Mouse (Mus musculus) splenic B cell, adult 2 months (primary cell): Measurements from ENCODE around the gene Plxdc1.

Experiments used
- DNase-seq: peaks from one replicate; pipeline ENCODE4 v3.0.0-alpha.2; 2011; ENCODE audit warnings: low read depth, low spot score
- H3K27me3 ChIP-seq: 2 replicates; pipeline ENCODE4 v1.6.1; 2012; ENCODE audit warnings: mild to moderate bottlenecking, low read length, moderate library complexity, mixed read lengths; ENCODE audit not compliant: control insufficient read depth, poor library complexity, insufficient read depth, severe bottlenecking
- H3K36me3 ChIP-seq: 2 replicates; pipeline ENCODE4 v1.6.1; 2012; ENCODE audit warnings: mild to moderate bottlenecking, low read length, moderate library complexity, mixed read lengths; ENCODE audit not compliant: control insufficient read depth, poor library complexity, insufficient read depth, severe bottlenecking

Plxdc1 gene

GRCm38 (mm10) chr11:97986738-97987465 is 658 bp upstream of the Plxdc1 start:
- no peak for DNase-seq
- Histone ChIP-seq H3K36me3 (peaks cover 4% of the 10 kb centered on the region), H3K27me3 (no peaks in the 10 kb centered on the region)

GRCm38 (mm10) chr11:97983983-97984382 is 2.3 kb downstream of the Plxdc1 start:
- H3K36me3 ChIP-seq = no peaks in the 10 kb centered on the region
- DNase-seq = no peak

GRCm38 (mm10) chr11:97983506-97983905 is 2.7 kb downstream of the Plxdc1 start:
- DNase-seq = no peak
- Histone ChIP-seq H3K27me3 (no peaks in the 10 kb centered on the region), H3K36me3 (no peaks in the 10 kb centered on the region)

More at GRCm38 (mm10) chr11:97983983-97984382, 2.3 kb downstream of the Plxdc1 start:
- no peaks in the 10 kb centered on the region for H3K27me3 ChIP-seq

- DNase-seq = no peak
- no peaks in the 10 kb centered on the region for H3K27me3 ChIP-seq
These were observed 3.5 kb downstream of the Plxdc1 start for GRCm38 (mm10) chr11:97982721-97983120.

GRCm38 (mm10) chr11:97980531-97980966 is 5.7 kb downstream of the Plxdc1 start:
- no peaks in the 10 kb centered on the region for H3K27me3 ChIP-seq
- no peak for DNase-seq
- no peaks in the 10 kb centered on the region for H3K36me3 ChIP-seq

More at GRCm38 (mm10) chr11:97982721-97983120, 3.5 kb downstream of the Plxdc1 start:
- H3K36me3 ChIP-seq = no peaks in the 10 kb centered on the region

- no peak for DNase-seq
- no peaks in the 10 kb centered on the region for H3K36me3 ChIP-seq
These were observed 6.3 kb downstream of the Plxdc1 start for GRCm38 (mm10) chr11:97979824-97980495.

GRCm38 (mm10) chr11:97978392-97978791 is 7.9 kb downstream of the Plxdc1 start:
- DNase-seq = no peak

More at GRCm38 (mm10) chr11:97979824-97980495, 6.3 kb downstream of the Plxdc1 start:
- H3K27me3 ChIP-seq = no peaks in the 10 kb centered on the region

GRCm38 (mm10) chr11:97977797-97978196 is 8.4 kb downstream of the Plxdc1 start:
- DNase-seq = no peak
- no peaks in the 10 kb centered on the region for H3K36me3 ChIP-seq
- no peaks in the 10 kb centered on the region for H3K27me3 ChIP-seq

More at GRCm38 (mm10) chr11:97978392-97978791, 7.9 kb downstream of the Plxdc1 start:
- Histone ChIP-seq H3K27me3 (no peaks in the 10 kb centered on the region), H3K36me3 (no peaks in the 10 kb centered on the region)

- no peak for DNase-seq
- H3K36me3 ChIP-seq = no peaks in the 10 kb centered on the region
These were observed 11.5 kb downstream of the Plxdc1 start for GRCm38 (mm10) chr11:97974746-97975145.

GRCm38 (mm10) chr11:97974141-97974540 is 12.1 kb downstream of the Plxdc1 start:
- H3K27me3 ChIP-seq = no peaks in the 10 kb centered on the region
- no peaks in the 10 kb centered on the region for H3K36me3 ChIP-seq
- DNase-seq = no peak

More at GRCm38 (mm10) chr11:97974746-97975145, 11.5 kb downstream of the Plxdc1 start:
- H3K27me3 ChIP-seq = no peaks in the 10 kb centered on the region

GRCm38 (mm10) chr11:97972434-97972833 is 13.8 kb downstream of the Plxdc1 start:
- H3K36me3 ChIP-seq = no peaks in the 10 kb centered on the region
- no peak for DNase-seq
- no peaks in the 10 kb centered on the region for H3K27me3 ChIP-seq

GRCm38 (mm10) chr11:97971232-97971631 is 15.0 kb downstream of the Plxdc1 start:
- Histone ChIP-seq H3K36me3 (no peaks in the 10 kb centered on the region), H3K27me3 (no peaks in the 10 kb centered on the region)
- no peak for DNase-seq

GRCm38 (mm10) chr11:97970771-97971170 is 15.5 kb downstream of the Plxdc1 start:
- no peak for DNase-seq
- H3K27me3 ChIP-seq = no peaks in the 10 kb centered on the region
- H3K36me3 ChIP-seq = no peaks in the 10 kb centered on the region

GRCm38 (mm10) chr11:97968385-97968784 is 17.9 kb downstream of the Plxdc1 start:
- no peaks in the 10 kb centered on the region for H3K27me3 ChIP-seq
- DNase-seq = no peak
- no peaks in the 10 kb centered on the region for H3K36me3 ChIP-seq

- no peaks in the 10 kb centered on the region for H3K36me3 ChIP-seq
- no peak for DNase-seq
These were observed 19.1 kb downstream of the Plxdc1 start for GRCm38 (mm10) chr11:97967114-97967513.

More at GRCm38 (mm10) chr11:97967114-97967513, 19.1 kb downstream of the Plxdc1 start:
- no peaks in the 10 kb centered on the region for H3K27me3 ChIP-seq
